Mouse (Mus musculus): ENCODE results near the gene Ggt1.

Gene Ggt1

GRCm38 (mm10) chr10:75635019-75635692 is 73.8 kb downstream of the Ggt1 start:
- no peak for DNase-seq

GRCm38 (mm10) chr10:75635693-75636055 is 74.3 kb downstream of the Ggt1 start:
- peak; percentile 87 for DNase-seq
